Mouse (Mus musculus) midbrain, postnatal 0 days (tissue): ENCODE data around the gene Neurog2. TPM values are rescaled to one million over a fixed set of nuclear protein-coding genes. Genes with fewer than 3 reads are reported as not detected.

Experiments used
- ATAC-seq: fragments of 200-750 bp; cut with Nextera tagmentation; 2 replicates; pipeline ENCODE4 v1.8.0; 2017; ENCODE audit warnings: moderate number of reproducible peaks, mild to moderate bottlenecking, moderate TSS enrichment, moderate library complexity; ENCODE audit not compliant: low FRiP score
- DNase-seq: peaks from one replicate; pipeline ENCODE4 v3.0.0-alpha.2; 2015; ENCODE audit warnings: low spot score
- H3K27ac ChIP-seq: fragments of 300-500 bp; sonication (generic); 2 replicates; pipeline ENCODE4 v1.5.1; 2014; ENCODE audit warnings: low read depth, mild to moderate bottlenecking, low read length, mixed read lengths
- H3K27me3 ChIP-seq: fragments of 300-500 bp; sonication (generic); 2 replicates; pipeline ENCODE4 v1.6.1; 2014; ENCODE audit warnings: low read length, control low read depth, mixed read lengths; ENCODE audit not compliant: insufficient read depth
- H3K36me3 ChIP-seq: fragments of 300-500 bp; sonication (generic); 2 replicates; pipeline ENCODE4 v1.6.1; 2014; ENCODE audit warnings: low read length, control low read depth, mixed read lengths; ENCODE audit not compliant: insufficient read depth
- H3K4me1 ChIP-seq: fragments of 300-500 bp; sonication (generic); 2 replicates; pipeline ENCODE4 v1.6.1; 2014; ENCODE audit warnings: mild to moderate bottlenecking, control low read depth, antibody characterized with exemption, low read length, mixed read lengths; ENCODE audit not compliant: insufficient read depth
- H3K4me2 ChIP-seq: fragments of 300-500 bp; sonication (generic); 2 replicates; pipeline ENCODE4 v1.6.1; 2014; ENCODE audit warnings: low read depth, mild to moderate bottlenecking, low read length, mixed read lengths; ENCODE audit not compliant: poor library complexity, severe bottlenecking
- H3K4me3 ChIP-seq: fragments of 300-500 bp; sonication (generic); 2 replicates; pipeline ENCODE4 v1.5.1; 2014; ENCODE audit warnings: low read depth, mild to moderate bottlenecking, low read length, moderate library complexity
- H3K9ac ChIP-seq: fragments of 300-500 bp; sonication (generic); replicated peaks from 2 replicates; pipeline ENCODE4 v1.6.1; 2014; ENCODE audit warnings: mild to moderate bottlenecking, low read length, moderate library complexity, mixed read lengths; ENCODE audit not compliant: poor library complexity, severe bottlenecking
- H3K9me3 ChIP-seq: fragments of 300-500 bp; sonication (generic); 2 replicates; pipeline ENCODE4 v1.6.1; 2016; ENCODE audit warnings: low read length, control low read depth
- CTCF ChIP-seq: IDR thresholded peaks from 2 replicates; pipeline ENCODE4 v1.5.1; 2016; ENCODE audit warnings: antibody characterized with exemption, mild to moderate bottlenecking
- WGBS: fragments of 180-500 bp; shearing (Covaris S2); extraction: QIAGEN DNeasy Blood & Tissue Kit; methylation state at CpG from one replicate; pipeline ENCODE4 v1.1.7; 2014; 5-methylcytosine and 5-hydroxymethylcytosine counted together
- polyA plus RNA-seq: library from polyadenylated mRNA; unstranded; fragments of >200 nt; fragmentation: Nextera tagmentation; extraction: Ambion mirVana; gene quantifications from 2 replicates; pipeline ENCODE4 v1.2.1, GENCODE M21; 2015
- total RNA-seq: library from RNA; depleted of rRNA; stranded (reverse); fragments of >200 nt; gene quantifications from 2 replicates; pipeline ENCODE4 v1.2.3, GENCODE M21; 2014; rRNA removed

The Neurog2 gene
- total RNA-seq: 0.99 and 2.3 TPM in 2 replicates
- polyA plus RNA-seq: 0.21 and 0.51 TPM in 2 replicates

DNA sequence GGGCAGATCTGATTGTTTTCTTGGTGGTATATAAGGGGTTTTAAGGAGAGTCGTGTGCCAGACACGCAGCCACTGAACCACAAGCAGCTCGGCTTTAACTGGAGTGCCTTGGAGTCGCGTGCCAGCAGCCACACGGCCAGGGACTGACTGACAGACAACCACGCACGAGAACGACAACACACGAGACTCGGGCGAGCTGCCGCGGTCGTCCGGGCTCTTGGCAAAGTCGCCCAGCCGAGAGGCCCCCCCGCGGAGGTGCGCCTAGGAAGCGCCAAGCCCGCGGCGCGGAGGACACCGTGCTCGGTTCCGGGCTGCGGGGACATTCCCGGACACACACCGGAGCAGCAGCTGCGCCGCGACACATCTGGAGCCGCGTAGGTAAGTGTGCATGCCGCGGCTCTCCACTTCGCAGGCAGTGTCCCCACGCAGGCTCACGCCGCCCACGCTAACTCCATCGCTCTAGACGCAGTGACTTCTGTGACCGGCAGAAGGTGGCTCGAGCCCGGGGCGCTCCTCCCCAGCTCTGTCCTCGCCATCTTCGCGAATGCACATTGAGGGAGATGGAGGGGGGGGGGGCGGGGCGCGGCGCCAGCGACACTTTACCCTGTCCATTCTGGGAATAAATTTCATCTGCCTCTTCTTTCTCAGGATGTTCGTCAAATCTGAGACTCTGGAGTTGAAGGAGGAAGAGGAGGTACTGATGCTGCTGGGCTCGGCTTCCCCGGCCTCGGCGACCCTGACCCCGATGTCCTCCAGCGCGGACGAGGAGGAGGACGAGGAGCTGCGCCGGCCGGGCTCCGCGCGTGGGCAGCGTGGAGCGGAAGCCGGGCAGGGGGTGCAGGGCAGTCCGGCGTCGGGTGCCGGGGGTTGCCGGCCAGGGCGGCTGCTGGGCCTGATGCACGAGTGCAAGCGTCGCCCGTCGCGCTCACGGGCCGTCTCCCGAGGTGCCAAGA, at the start of gene Neurog2:
Gene Neurog2, plus strand, starts transcription at position 56 of the 953 bp plus-strand sequence.
- no peak within 1 kb of the TSS for H3K27ac ChIP-seq
- H3K4me1 ChIP-seq: peaks cover 5% of the 10 kb centered on the region; the same call in 1 of the 2 replicates
- no peaks in the 10 kb centered on the region for H3K36me3 ChIP-seq
- peak; percentile 38 for ATAC-seq
- WGBS: under 1% methylated on average over 85 of the region's 92 CpGs
- H3K9me3 ChIP-seq: no peaks in the 10 kb centered on the region
- DNase-seq: no peak
- peak within 1 kb of the TSS; percentile 91 for H3K4me2 ChIP-seq
- H3K4me3 ChIP-seq: peak within 1 kb of the TSS; percentile 42
- H3K9ac ChIP-seq: peak within 1 kb of the TSS; percentile 19; the same call in 1 of the 2 replicates
- TF ChIP-seq CTCF: no peak
- peaks cover 63% of the 10 kb centered on the region for H3K27me3 ChIP-seq

DNA sequence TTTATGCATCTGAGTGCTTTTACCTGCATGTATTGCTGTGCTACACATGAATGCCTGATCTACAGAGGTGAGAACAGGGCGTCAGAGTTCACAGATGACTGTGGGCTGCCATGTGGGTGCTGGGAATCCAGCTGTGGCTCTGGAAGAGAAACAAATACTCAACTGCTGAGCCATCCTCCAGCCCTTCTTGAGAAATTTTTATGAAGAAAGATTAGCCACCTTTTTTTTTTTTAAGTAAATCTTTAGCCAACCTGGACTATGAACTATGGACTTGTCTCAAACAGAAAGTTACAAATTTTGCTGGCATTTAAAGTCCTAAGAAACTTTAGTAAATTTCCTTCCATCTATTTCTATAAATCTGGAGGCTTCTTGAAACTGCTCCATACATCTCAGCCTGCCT, 35.8 kb upstream of the Neurog2 start:
- ATAC-seq (no peak), DNase-seq (no peak)
- TF ChIP-seq CTCF: no peak
- Histone ChIP-seq H3K36me3 (no peaks in the 10 kb centered on the region), H3K27ac (no peak overlapping the region), H3K9me3 (no peaks in the 10 kb centered on the region), H3K4me3 (no peak overlapping the region), H3K27me3 (no peaks in the 10 kb centered on the region), H3K9ac (no peak overlapping the region), H3K4me2 (no peak overlapping the region), H3K4me1 (no peaks in the 10 kb centered on the region)
- 91% methylated on average over 1 of the region's 1 CpGs for WGBS

DNA sequence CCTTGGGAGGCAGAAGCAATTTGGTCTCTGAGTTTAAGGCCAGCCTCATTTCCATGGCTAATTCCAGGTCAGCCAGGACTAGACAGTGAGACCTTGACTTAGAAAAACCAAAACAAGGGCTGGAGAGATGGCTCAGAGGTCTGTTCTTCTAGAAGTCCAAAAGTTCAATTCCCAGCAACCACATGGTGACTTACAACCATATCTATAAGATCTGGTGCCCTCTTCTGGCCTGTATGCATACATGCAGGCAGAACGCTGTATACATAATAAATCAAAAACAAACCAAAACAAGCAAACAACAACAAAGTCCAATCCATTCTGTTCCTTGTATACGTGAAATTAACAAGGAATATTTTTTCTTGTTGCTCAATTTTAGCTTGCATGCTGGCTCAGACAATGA, 24.8 kb upstream of the Neurog2 start:
- Histone ChIP-seq H3K9me3 (no peaks in the 10 kb centered on the region), H3K4me1 (no peaks in the 10 kb centered on the region), H3K27ac (no peak overlapping the region), H3K4me3 (no peak overlapping the region), H3K4me2 (no peak overlapping the region), H3K9ac (no peak overlapping the region), H3K36me3 (no peaks in the 10 kb centered on the region), H3K27me3 (no peaks in the 10 kb centered on the region)
- TF ChIP-seq CTCF: peak; percentile 49
- no peak for DNase-seq
- ATAC-seq: no peak
- 95% methylated on average over 2 of the region's 2 CpGs for WGBS

DNA sequence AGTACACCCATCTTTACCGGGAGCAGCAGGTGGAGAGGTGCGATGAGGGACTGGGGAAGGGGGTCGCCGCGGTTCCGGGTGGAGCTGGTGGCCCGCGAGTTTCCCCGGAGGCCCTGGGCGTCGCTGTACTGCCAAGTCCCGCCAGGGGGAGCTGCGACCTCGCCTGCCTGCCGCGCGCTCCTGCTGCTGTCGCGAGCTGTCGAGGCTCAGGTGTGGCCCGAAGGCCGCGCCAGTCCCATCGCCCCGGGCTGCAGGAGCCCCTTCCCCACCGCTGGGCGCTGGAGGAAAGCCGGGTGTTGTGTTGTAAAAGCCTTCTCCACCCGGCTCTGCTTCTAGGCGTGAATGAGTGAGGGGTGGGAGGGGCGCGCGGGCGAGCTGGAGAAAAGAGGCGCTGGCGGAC, 7.6 kb upstream of the Neurog2 start:
- DNase-seq (peak; percentile 57), ATAC-seq (peak; percentile 47; the same call in 1 of the 2 replicates)
- Histone ChIP-seq H3K9me3 (no peaks in the 10 kb centered on the region), H3K4me1 (peaks cover 4% of the 10 kb centered on the region; the same call in 1 of the 2 replicates), H3K27me3 (peaks cover 57% of the 10 kb centered on the region), H3K27ac (no peak overlapping the region), H3K9ac (no peak overlapping the region), H3K4me3 (peak overlapping the region; percentile 24), H3K4me2 (peak overlapping the region; percentile 40), H3K36me3 (no peaks in the 10 kb centered on the region)
- TF ChIP-seq CTCF: peak; percentile 76
- under 1% methylated on average over 36 of the region's 36 CpGs for WGBS

DNA sequence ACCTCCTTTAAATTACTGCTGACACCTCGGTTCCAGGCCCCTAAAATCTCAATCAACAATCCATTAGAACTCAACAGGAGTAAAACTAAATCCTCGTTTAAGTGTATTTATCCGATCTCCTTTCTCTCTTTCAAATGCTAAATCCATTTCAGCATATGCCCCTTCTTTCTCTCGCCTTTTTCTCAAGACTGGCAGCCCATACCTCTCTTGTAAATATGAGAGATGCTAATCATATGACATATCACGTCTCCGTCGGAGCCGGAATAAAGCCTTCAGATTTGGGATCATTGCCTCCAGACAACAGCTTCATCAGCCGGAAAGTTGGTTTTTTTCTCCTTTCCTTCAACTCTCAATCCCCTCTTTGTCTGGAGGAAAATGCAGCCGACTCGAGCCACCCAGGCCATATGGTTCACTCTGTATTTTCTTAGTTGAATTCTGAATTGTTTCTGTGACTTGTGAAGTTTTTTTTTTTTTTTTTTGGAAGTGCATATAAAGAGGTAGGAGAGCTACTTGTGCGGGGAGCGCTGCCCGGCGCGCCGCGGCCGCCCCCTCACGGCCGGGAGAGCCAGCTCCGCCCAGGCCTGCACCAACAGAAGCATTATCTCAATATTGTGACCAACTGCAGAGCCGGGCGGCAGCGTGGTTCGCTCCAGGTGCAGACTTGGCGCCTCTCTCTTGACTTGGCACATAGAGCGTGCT, 7.1 kb upstream of the Neurog2 start:
- H3K27me3 ChIP-seq: peaks cover 61% of the 10 kb centered on the region
- no peak overlapping the region for H3K9ac ChIP-seq
- H3K27ac ChIP-seq: no peak overlapping the region
- TF ChIP-seq CTCF: no peak
- H3K9me3 ChIP-seq: no peaks in the 10 kb centered on the region
- H3K4me2 ChIP-seq: peak overlapping the region; percentile 40
- DNase-seq: no peak
- H3K36me3 ChIP-seq: no peaks in the 10 kb centered on the region
- H3K4me1 ChIP-seq: peaks cover 4% of the 10 kb centered on the region; the same call in 1 of the 2 replicates
- peak overlapping the region; percentile 24 for H3K4me3 ChIP-seq
- 1% methylated on average over 28 of the region's 28 CpGs for WGBS
- ATAC-seq: no peak
